Mouse (Mus musculus): ENCODE measurements around the gene Cacna1c.

The Cacna1c gene

DNA sequence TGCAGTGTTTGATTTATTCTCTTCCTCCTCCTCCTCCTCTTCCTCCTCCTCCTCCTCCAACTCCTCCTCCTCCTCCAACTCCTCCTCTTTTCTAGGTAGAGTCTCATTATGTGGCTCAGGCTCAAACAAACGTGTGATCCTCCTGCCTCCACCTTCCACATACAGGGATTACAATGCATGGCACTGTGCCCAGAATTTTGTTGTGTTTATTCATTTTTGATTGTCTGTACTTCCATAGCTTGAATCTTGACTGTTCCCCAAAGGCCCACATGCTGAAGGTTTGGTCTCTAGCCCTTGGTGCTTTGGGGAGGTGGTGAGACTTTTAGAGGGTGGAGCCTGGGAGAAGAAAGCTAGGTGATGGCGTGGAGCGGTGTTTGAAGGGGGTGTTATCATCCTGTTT is 383.7 kb downstream of the Cacna1c start:
- DNase-seq (ENCODE audit: low spot score in 2 of 2): no peak

GRCm38 (mm10) chr6:118812007-118812406 is 384.2 kb downstream of the Cacna1c start:
- no peak for DNase-seq (ENCODE audit: low spot score in 2 of 2)

- no peak for DNase-seq (ENCODE audit: low spot score in 2 of 2)
These were observed 385.4 kb downstream of the Cacna1c start for GRCm38 (mm10) chr6:118810834-118811233.

DNA sequence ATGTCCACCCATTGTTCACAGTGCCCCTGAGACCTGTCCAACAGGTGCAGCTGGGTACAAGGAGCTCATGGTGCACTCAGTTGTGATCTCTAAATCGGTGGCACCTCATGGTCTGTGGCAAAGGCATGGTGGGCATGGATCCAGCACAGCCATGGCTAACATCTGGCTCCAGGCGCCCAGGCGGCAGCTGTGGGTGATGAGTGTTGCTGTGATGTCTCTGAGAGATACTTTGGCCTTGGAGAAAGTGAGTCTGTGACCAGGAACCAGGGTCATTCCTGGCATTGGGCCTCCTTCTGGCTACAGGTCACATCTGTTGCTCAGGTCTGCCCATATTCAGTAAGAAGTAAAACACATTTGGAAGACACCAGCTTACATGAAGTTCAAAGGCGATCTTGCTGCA is 391.1 kb downstream of the Cacna1c start:
- no peak for DNase-seq (ENCODE audit: low spot score in 2 of 2)

DNA sequence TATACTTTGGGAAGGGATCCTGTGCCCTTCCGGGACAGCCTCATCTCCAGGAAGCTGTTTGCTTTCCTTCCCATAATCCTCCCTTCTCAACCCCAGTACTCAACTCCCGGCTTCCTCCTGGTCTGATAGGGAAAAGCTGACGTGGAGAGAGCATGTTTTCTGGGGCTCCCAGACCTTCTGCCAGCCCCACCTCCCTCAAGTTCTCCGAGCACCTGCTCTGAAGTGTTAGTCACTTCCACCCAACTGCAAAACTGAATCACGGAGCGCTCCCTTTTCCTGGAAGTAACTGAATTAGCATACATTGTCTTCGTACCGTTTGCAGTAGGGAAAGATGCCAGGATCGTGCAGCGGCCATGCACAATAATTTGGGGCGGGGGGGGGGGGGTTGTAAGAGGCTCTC is 393.9 kb downstream of the Cacna1c start:
- DNase-seq (ENCODE audit: low spot score in 2 of 2): no peak

GRCm38 (mm10) chr6:118796393-118796792 is 399.8 kb downstream of the Cacna1c start:
- DNase-seq (ENCODE audit: low spot score in 2 of 2): no peak

- no peak for DNase-seq (ENCODE audit: low spot score in 2 of 2)
These were observed 400.5 kb downstream of the Cacna1c start for GRCm38 (mm10) chr6:118795716-118796115.

- peak; percentile 56 to 72 for DNase-seq (ENCODE audit: low spot score in 2 of 2)
These were observed 404.3 kb downstream of the Cacna1c start for GRCm38 (mm10) chr6:118791921-118792368.

DNA sequence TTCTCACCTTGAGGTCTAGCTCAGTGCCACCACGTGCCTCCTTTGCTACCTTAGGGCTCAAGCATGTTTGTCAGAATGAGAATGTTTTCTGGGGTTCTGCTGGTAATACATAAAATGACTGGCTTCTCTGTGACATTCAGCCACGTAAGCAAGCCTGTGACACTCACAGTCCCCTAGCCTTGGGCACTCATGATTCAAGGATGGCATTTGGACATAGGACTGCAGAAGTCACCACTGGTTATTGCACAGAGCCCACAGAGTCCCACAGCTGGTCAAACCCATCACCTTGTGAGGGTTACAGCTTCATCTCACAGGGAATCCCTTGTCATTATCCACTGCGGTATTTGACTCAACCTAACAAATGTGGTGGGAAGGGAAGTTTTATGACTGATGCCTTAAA is 408.3 kb downstream of the Cacna1c start:
- no peak for DNase-seq (ENCODE audit: low spot score in 2 of 2)

- DNase-seq (ENCODE audit: low spot score in 2 of 2): no peak
These were observed 415.9 kb downstream of the Cacna1c start for GRCm38 (mm10) chr6:118780280-118780679.

DNA sequence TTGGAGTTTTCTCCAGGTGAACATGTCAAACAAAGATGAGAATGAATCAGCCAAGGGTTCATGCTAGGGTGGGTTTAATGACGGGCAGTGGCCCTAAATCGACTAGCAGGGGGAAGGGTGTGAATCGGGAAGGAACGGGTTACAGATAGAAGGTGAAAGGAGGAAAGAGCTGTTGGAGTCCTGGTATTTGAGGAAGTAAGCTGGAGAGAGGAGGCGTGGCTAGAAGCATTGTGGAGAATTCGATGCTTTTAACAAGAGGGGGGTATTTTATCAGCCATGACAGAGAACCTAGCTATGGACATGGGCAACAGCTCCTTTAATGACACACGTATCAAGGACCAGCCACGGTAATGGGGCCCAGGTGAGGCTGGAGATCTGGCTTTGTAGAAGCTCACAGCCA is 417.0 kb downstream of the Cacna1c start:
- no peak for DNase-seq (ENCODE audit: low spot score in 2 of 2)

GRCm38 (mm10) chr6:118777457-118777856 is 418.8 kb downstream of the Cacna1c start:
- DNase-seq (ENCODE audit: low spot score in 2 of 2): no peak

DNA sequence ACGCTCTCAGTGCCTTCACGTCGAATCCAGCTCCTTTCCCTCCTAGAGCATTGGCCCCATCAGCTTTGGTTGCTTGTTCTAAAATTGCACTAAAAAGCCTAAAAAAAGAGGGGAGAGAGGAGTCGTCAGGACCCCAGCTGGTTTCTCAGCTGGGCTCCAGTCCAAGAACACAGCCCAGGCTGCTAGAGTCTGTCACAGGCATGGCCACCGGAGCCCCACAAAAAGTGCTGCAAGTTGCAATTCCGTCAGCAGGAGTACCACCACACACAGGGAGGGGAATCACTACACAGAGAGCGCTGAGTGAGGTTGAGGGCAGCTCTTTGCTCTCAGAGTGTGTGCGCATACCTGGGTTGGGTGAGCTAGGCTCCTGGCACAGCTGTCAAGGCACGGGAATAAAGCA is 419.8 kb downstream of the Cacna1c start:
- DNase-seq (ENCODE audit: low spot score in 2 of 2): no peak

DNA sequence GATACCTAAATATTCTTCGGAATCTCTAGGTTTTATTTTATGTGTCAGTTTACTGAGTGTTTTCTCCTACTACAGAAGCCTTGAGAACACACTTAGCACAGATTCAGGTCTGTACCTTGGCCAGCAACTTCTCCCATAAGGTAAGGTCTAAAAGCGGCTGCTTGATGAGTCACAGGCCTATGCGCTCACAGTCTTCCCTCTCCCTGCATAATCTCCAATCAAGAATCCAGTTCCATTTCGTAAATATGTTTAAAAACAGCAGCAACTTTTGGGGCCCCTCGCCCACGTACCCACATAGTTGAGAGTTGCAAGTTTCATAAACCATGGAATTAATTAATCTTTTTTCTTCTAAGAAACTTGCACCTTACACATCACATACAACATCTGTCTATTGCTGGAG is 423.6 kb downstream of the Cacna1c start:
- no peak for DNase-seq (ENCODE audit: low spot score in 2 of 2)

GRCm38 (mm10) chr6:118771121-118771520 is 425.1 kb downstream of the Cacna1c start:
- DNase-seq (ENCODE audit: low spot score in 2 of 2): no peak

- DNase-seq (ENCODE audit: low spot score in 2 of 2): no peak
These were observed 425.8 kb downstream of the Cacna1c start for GRCm38 (mm10) chr6:118770396-118770795.

GRCm38 (mm10) chr6:118769792-118770191 is 426.4 kb downstream of the Cacna1c start:
- DNase-seq (ENCODE audit: low spot score in 2 of 2): no peak

DNA sequence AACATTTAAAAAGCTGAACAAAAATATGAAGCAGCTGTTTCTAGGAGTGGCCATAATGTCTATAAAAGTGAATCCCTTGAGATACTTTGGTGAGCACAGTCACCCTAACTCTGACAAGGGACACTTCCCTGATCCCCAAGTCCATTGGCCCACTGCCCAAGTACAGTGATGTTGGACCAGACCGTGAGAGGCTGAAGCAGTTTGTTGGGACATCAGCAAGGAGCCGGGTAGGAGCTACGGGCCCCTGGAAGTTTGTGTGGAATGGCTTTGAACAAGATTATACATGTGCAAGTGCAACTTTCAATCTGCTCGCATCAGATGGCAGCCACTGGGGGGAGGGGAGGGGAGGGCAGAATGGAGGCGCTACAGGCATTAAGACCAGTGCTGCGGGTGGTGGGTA is 428.5 kb downstream of the Cacna1c start:
- no peak for DNase-seq (ENCODE audit: low spot score in 2 of 2)

- no peak for DNase-seq (ENCODE audit: low spot score in 2 of 2)
These were observed 431.0 kb downstream of the Cacna1c start for GRCm38 (mm10) chr6:118765261-118765660.

GRCm38 (mm10) chr6:118759015-118759414 is 437.2 kb downstream of the Cacna1c start:
- DNase-seq (ENCODE audit: low spot score in 2 of 2): no peak

- no peak for DNase-seq (ENCODE audit: low spot score in 2 of 2)
These were observed 437.8 kb downstream of the Cacna1c start for GRCm38 (mm10) chr6:118758290-118758907.

GRCm38 (mm10) chr6:118757533-118758289 is 438.5 kb downstream of the Cacna1c start:
- DNase-seq (ENCODE audit: low spot score in 2 of 2): no peak

DNA sequence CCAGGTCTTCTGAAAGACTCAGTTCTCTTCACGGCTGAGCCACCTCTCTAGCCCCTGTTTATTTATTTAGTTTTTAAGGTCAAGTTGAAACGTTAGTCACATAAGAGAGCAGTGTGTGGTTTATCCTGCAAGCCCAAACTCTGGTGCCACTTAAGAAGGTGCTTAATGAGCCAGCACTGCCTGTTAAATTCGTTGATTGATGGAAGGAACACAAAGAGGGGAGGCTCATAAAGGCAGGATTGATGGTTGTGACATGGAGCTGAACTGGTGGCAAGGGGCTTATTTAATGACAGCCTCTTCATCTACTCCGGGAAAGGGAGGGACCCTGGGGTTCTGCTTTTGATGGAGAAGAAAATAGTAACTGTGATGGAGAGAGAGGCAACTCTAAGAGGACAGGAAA is 439.7 kb downstream of the Cacna1c start:
- no peak for DNase-seq (ENCODE audit: low spot score in 2 of 2)

Data from heart, adult 9 months (tissue).